Mouse (Mus musculus): ENCODE measurements around the gene Osbpl9. TPM values are rescaled to one million over a fixed set of nuclear protein-coding genes. Genes with fewer than 3 reads are reported as not detected.

Osbpl9 gene
- polyA plus RNA-seq, 1 experiment = not detected

DNA sequence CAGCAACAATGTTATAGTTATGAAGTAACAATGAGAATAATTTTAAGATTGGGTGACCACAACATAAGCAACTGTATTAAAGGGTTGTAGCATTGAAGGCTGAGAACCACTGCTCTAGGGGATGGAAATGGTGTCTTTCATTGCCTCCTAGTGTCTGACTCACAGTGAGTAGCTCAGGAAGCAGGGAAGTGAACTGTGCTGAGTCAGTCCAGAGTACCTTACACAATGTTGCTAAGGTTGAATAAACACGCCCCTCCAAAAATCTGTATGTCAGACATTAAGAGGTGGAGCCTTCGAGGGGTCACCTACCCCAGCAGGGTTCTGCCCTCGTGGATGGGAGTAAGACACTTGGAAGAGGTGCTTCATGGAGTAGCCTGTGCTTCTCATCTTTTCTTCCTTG is 11.9 kb upstream of the Osbpl9 start:
- whole genome bisulfite sequencing = 94% methylated on average over 3 of the region's 3 CpGs
- H3K4me3 ChIP-seq (ENCODE audit: insufficient read depth, low read depth, low read length) = no peak overlapping the region
- TF ChIP-seq POLR2A (IDR thresholded peaks at IDR 0.05; ENCODE audit: insufficient read depth, low read depth, low read length) = no peak
- no peak for TF ChIP-seq CTCF (IDR thresholded peaks at IDR 0.05; ENCODE audit: insufficient read depth, low read depth, low read length)
- H3K4me1 ChIP-seq (ENCODE audit: control insufficient read depth, insufficient read depth, low read length) = no peaks in the 10 kb centered on the region; the same call in 1 of the 2 replicates
- H3K27ac ChIP-seq (ENCODE audit: insufficient read depth, low read depth, low read length) = no peak overlapping the region

DNA sequence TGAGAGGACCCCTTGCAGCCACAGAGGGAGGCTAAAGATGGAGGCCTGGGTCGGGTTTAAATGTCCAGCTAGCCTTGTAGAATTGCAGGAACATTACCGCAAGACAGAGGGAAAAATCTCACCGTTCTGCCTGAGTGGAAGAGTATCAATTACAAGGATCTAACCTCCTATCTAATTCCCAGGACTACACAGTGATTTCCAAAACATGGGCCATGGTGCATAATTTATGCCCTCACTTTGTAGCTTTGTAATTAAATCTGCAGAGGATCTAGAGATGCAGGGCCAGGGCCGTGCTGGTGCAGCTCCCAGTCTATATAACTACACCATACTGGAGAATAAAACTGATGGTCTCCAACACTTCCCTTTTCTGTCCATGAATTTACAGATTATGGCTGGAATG is 8.8 kb upstream of the Osbpl9 start:
- Histone ChIP-seq H3K27ac (ENCODE audit: insufficient read depth, low read depth, low read length) (no peak overlapping the region), H3K4me1 (ENCODE audit: control insufficient read depth, insufficient read depth, low read length) (no peaks in the 10 kb centered on the region; the same call in 1 of the 2 replicates), H3K4me3 (ENCODE audit: insufficient read depth, low read depth, low read length) (no peak overlapping the region)
- no peak for TF ChIP-seq POLR2A (IDR thresholded peaks at IDR 0.05; ENCODE audit: insufficient read depth, low read depth, low read length)
- no peak for TF ChIP-seq CTCF (IDR thresholded peaks at IDR 0.05; ENCODE audit: insufficient read depth, low read depth, low read length)
- WGBS = 49% methylated on average over 4 of the region's 4 CpGs

DNA sequence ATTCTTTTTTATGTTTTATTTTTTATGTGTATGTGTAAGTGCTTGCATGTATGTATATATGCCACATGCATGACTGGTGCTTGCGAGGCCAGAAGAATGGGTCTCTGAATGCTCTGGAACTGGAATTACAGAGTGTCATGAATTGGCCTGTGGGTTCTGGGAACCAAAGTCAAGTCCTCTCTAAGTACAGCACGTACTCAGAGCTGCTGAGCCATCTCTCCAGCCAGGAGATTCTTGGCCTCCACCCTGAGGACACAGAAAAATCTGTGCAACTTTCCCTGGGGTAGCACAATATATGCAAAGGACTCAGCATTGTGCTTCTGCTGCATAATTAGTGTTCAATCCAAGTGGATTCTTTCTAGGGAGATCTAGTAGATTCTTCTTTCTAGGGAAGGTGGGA is 8.2 kb upstream of the Osbpl9 start:
- TF ChIP-seq POLR2A (IDR thresholded peaks at IDR 0.05; ENCODE audit: insufficient read depth, low read depth, low read length) (no peak), CTCF (IDR thresholded peaks at IDR 0.05; ENCODE audit: insufficient read depth, low read depth, low read length) (no peak)
- WGBS = 76% methylated on average over 2 of the region's 2 CpGs
- Histone ChIP-seq H3K27ac (ENCODE audit: insufficient read depth, low read depth, low read length) (no peak overlapping the region), H3K4me1 (ENCODE audit: control insufficient read depth, insufficient read depth, low read length) (no peaks in the 10 kb centered on the region; the same call in 1 of the 2 replicates), H3K4me3 (ENCODE audit: insufficient read depth, low read depth, low read length) (no peak overlapping the region)

DNA sequence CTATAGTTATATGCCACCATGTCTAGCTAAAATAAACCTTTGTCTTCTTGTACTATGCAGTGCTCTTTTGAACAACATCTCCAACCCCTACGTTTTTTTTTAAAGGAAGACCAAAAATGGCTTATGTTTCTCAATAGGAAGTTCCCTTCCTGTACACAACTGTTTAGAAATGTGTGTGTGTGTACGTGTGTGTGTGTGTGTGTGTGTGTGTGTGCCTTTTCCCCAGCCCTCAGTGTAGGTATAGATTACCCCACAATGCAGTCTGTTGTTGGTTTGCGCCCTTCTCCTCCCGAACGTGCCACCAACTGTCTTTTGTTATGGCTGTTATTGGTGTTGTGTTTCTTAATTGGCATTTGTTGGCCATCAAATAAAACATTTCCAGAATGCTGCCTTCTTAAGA is 5.5 kb upstream of the Osbpl9 start:
- H3K4me3 ChIP-seq (ENCODE audit: insufficient read depth, low read depth, low read length) = no peak overlapping the region
- TF ChIP-seq POLR2A (IDR thresholded peaks at IDR 0.05; ENCODE audit: insufficient read depth, low read depth, low read length) = no peak
- no peak for TF ChIP-seq CTCF (IDR thresholded peaks at IDR 0.05; ENCODE audit: insufficient read depth, low read depth, low read length)
- 76% methylated on average over 5 of the region's 5 CpGs for WGBS

DNA sequence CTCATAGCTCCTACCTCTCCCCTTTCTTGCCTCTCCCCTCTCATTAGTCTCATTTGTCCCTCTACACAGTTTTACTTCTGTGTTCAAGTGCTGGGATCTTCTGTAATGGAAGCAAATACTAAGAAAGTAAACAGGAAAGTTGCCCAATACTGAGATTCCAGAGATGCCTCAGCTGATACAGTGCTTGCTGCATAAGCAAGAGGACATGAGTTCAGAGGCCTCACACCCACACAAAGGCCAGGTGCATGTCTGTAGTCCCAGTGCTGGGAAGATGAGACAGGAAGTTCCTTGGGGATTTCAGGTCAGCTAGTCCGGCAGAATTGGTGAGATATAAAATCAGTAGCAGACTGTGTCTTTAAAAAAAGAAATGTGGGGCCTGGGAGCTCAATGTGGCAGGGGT is 2.3 kb upstream of the Osbpl9 start:
- TF ChIP-seq POLR2A (IDR thresholded peaks at IDR 0.05; ENCODE audit: insufficient read depth, low read depth, low read length) = no peak
- no peak for TF ChIP-seq CTCF (IDR thresholded peaks at IDR 0.05; ENCODE audit: insufficient read depth, low read depth, low read length)
- WGBS = 88% methylated on average over 1 of the region's 1 CpGs
- Histone ChIP-seq H3K4me1 (ENCODE audit: control insufficient read depth, insufficient read depth, low read length) (0 out of 2 replicates have a peak, but pooled peaks cover 2% of the 10 kb centered on the region), H3K4me3 (ENCODE audit: insufficient read depth, low read depth, low read length) (no peak overlapping the region), H3K27ac (ENCODE audit: insufficient read depth, low read depth, low read length) (no peak overlapping the region)

More for the DNA sequence above, 5.5 kb upstream of the Osbpl9 start:
- Histone ChIP-seq H3K4me1 (ENCODE audit: control insufficient read depth, insufficient read depth, low read length) (no peaks in the 10 kb centered on the region; the same call in 1 of the 2 replicates), H3K27ac (ENCODE audit: insufficient read depth, low read depth, low read length) (no peak overlapping the region)

DNA sequence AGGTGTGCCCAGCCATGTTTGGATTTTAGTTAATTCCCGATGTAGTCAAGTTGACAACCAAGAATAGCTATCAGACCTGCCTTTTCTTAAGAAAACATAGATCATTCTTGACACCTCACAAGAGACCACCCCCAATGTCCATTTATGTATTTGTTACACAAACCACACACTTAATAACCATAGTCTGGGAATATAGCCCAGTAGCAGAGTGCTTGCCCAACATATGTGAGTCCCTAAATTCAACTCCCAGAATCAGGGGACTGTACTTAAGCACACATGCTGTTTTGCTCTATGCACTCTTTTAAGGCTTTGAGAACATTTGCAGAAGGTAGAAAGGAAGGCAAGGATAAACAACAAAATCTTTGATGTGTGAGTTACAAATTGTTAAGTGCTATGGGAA is 1.9 kb upstream of the Osbpl9 start:
- TF ChIP-seq CTCF (IDR thresholded peaks at IDR 0.05; ENCODE audit: insufficient read depth, low read depth, low read length) = no peak
- Histone ChIP-seq H3K4me1 (ENCODE audit: control insufficient read depth, insufficient read depth, low read length) (0 out of 2 replicates have a peak, but pooled peaks cover 2% of the 10 kb centered on the region), H3K27ac (ENCODE audit: insufficient read depth, low read depth, low read length) (no peak overlapping the region), H3K4me3 (ENCODE audit: insufficient read depth, low read depth, low read length) (no peak overlapping the region)
- 86% methylated on average over 1 of the region's 1 CpGs for WGBS

DNA sequence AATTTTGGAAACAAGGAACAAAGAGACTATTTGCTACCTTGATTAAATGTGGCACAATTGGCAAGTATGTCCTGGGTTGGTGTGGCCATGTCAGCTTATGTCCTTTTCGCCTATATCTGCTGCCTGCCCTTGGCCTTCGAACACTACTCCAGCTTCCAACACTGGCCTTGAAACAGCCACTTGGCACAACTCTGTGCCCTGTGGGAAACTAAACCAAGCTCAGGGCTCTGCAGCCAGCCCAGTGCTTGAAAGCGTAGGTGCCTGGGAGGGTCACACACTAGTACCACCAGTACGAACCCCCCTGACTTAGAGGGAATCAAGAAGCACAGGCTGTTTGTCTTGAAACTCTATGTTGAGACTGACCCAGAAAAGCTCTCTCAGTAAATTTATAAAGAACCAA is 3.0 kb downstream of the Osbpl9 start:
- WGBS = 92% methylated on average over 4 of the region's 4 CpGs
- Histone ChIP-seq H3K27ac (ENCODE audit: insufficient read depth, low read depth, low read length) (no peak overlapping the region), H3K4me3 (ENCODE audit: insufficient read depth, low read depth, low read length) (no peak overlapping the region), H3K4me1 (ENCODE audit: control insufficient read depth, insufficient read depth, low read length) (0 out of 2 replicates have a peak, but pooled peaks cover 5% of the 10 kb centered on the region)
- TF ChIP-seq POLR2A (IDR thresholded peaks at IDR 0.05; ENCODE audit: insufficient read depth, low read depth, low read length) (no peak), CTCF (IDR thresholded peaks at IDR 0.05; ENCODE audit: insufficient read depth, low read depth, low read length) (no peak)

DNA sequence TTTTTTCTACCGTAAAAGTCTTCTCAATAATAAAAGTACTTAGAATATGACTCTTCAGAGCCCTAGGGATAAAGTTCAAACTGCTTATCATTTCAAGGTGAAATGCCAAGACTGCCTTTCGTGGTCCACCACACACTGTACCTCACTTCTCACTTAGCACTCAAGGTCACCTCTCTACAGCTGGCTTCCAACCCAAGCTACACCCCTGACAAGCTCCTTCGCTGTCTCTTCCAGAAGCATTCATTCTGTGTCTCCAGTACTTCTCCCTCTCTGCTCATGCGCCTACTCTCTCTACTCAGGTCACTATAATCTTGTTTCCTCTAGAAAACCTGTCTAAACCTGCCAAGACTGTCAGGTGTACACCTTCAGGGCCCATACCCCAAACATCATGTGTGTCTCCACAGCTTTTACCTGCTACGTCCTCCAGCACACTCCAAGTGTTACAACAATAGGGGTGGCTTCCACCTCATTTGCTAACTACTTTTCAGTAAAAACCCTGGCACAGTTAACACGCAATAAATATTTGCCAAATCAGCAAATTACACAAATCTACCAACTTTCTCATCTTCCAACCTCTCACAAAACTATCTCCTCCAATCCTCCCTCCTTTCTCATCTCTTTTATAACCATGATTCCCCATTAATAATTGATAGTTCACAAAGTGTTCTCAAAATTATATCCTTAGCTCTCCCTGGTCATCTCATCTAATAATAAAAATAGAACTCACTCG is 6.0 kb downstream of the Osbpl9 start:
- H3K4me3 ChIP-seq (ENCODE audit: insufficient read depth, low read depth, low read length) = no peak overlapping the region
- TF ChIP-seq CTCF (IDR thresholded peaks at IDR 0.05; ENCODE audit: insufficient read depth, low read depth, low read length) (no peak), POLR2A (IDR thresholded peaks at IDR 0.05; ENCODE audit: insufficient read depth, low read depth, low read length) (no peak)
- H3K27ac ChIP-seq (ENCODE audit: insufficient read depth, low read depth, low read length) = no peak overlapping the region
- WGBS = 88% methylated on average over 7 of the region's 7 CpGs
- peaks cover 2% of the 10 kb centered on the region; the same call in 1 of the 2 replicates for H3K4me1 ChIP-seq (ENCODE audit: control insufficient read depth, insufficient read depth, low read length)

DNA sequence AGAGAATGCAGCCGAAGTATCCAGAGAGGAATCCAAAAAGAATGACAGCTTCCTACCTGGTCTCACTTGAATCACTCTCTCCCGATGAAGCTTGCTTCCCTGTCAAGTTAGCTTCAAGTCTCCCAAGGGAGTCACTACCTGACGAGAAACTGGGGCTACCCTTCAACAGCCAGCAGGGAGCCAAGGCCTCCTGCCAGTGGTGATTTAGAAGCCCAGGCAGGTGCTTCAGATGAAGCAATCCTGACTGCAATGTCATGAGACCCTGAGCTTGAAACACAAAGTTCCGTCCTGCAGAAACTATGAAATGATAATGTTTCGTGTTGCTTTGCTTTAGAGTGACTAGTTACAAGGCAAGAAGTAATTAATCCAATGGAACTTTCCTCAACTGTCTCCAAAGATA is 8.2 kb downstream of the Osbpl9 start:
- 86% methylated on average over 5 of the region's 5 CpGs for WGBS
- H3K4me1 ChIP-seq (ENCODE audit: control insufficient read depth, insufficient read depth, low read length) = peaks cover 2% of the 10 kb centered on the region; the same call in 1 of the 2 replicates
- TF ChIP-seq CTCF (IDR thresholded peaks at IDR 0.05; ENCODE audit: insufficient read depth, low read depth, low read length) (no peak), POLR2A (IDR thresholded peaks at IDR 0.05; ENCODE audit: insufficient read depth, low read depth, low read length) (no peak)
- no peak overlapping the region for H3K27ac ChIP-seq (ENCODE audit: insufficient read depth, low read depth, low read length)
- no peak overlapping the region for H3K4me3 ChIP-seq (ENCODE audit: insufficient read depth, low read depth, low read length)

All from olfactory bulb, adult 2 months (tissue).